Mouse (Mus musculus) embryonic facial prominence, embryonic 10.5 days (tissue): Measurements from ENCODE around the gene Ppy. TPM values are rescaled to one million over a fixed set of nuclear protein-coding genes. Genes with fewer than 3 reads are reported as not detected.
A peak's percentile ranks its signal among the peaks of the same experiment; 100 is the strongest.

ENCODE experiments used
- DNase-seq: peaks from one replicate; pipeline ENCODE4 v3.0.0-alpha.2; 2017; ENCODE audit warnings: low spot score
- H3K27ac ChIP-seq: fragments of 300-500 bp; sonication (generic); replicated peaks from 2 replicates; pipeline ENCODE4 v1.5.1; 2016; ENCODE audit warnings: mild to moderate bottlenecking
- H3K27me3 ChIP-seq: fragments of 300-500 bp; sonication (generic); replicated peaks from 2 replicates; pipeline ENCODE4 v1.6.1; 2016; ENCODE audit warnings: low read depth, mild to moderate bottlenecking; ENCODE audit not compliant: poor library complexity, severe bottlenecking
- H3K36me3 ChIP-seq: fragments of 300-500 bp; sonication (generic); replicated peaks from 2 replicates; pipeline ENCODE4 v1.6.1; 2016; ENCODE audit warnings: mild to moderate bottlenecking, moderate library complexity
- H3K4me1 ChIP-seq: fragments of 300-500 bp; sonication (generic); 2 replicates; pipeline ENCODE4 v1.6.1; 2016
- H3K4me3 ChIP-seq: fragments of 300-500 bp; sonication (generic); 2 replicates; pipeline ENCODE4 v1.5.1; 2016; ENCODE audit warnings: mild to moderate bottlenecking, moderate library complexity
- H3K9me3 ChIP-seq: fragments of 300-500 bp; sonication (generic); 2 replicates; pipeline ENCODE4 v1.6.1; 2016; ENCODE audit warnings: mild to moderate bottlenecking
- WGBS: fragments of 180-500 bp; shearing (Covaris S2); methylation state at CpG from one replicate; pipeline ENCODE4 v1.1.7; 2016; 5-methylcytosine and 5-hydroxymethylcytosine counted together
- polyA plus RNA-seq: library from polyadenylated mRNA; unstranded; fragments of >200 nt; fragmentation: Nextera tagmentation; extraction: Ambion mirVana; gene quantifications from 2 replicates; pipeline ENCODE4 v1.2.1, GENCODE M21; 2016

The Ppy gene
- not detected in 2 replicates for polyA plus RNA-seq

DNA sequence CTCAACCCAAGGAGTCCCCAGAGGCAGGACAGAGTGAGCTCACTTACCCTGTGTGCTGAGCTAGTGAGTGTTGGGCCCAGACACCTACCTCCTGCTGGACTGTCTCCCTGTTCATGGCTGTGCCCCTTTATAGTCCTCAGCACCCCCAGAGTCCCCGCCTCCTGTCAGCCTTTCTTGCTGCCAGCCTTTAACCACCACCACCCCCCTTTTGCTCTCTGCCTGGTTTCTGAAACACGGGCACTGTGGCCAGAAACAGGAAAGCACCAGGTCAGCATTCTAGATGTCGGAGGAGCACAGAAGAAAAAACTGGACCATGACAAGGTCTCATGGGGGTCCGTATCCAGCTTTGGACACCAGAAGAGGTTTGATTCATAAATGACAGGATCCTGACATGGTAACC is at the start of gene Ppy:
TSS of gene Ppy (minus strand) at position 101 of the 400 bp plus-strand sequence.
- H3K36me3 ChIP-seq: no peaks in the 10 kb centered on the region
- H3K27ac ChIP-seq: no peak within 1 kb of the TSS
- peaks cover 85% of the 10 kb centered on the region for H3K27me3 ChIP-seq
- 80% methylated on average over 4 of the region's 4 CpGs for WGBS
- no peak within 1 kb of the TSS for H3K4me3 ChIP-seq
- peaks cover 32% of the 10 kb centered on the region for H3K4me1 ChIP-seq
- DNase-seq: no peak
- no peaks in the 10 kb centered on the region for H3K9me3 ChIP-seq

DNA sequence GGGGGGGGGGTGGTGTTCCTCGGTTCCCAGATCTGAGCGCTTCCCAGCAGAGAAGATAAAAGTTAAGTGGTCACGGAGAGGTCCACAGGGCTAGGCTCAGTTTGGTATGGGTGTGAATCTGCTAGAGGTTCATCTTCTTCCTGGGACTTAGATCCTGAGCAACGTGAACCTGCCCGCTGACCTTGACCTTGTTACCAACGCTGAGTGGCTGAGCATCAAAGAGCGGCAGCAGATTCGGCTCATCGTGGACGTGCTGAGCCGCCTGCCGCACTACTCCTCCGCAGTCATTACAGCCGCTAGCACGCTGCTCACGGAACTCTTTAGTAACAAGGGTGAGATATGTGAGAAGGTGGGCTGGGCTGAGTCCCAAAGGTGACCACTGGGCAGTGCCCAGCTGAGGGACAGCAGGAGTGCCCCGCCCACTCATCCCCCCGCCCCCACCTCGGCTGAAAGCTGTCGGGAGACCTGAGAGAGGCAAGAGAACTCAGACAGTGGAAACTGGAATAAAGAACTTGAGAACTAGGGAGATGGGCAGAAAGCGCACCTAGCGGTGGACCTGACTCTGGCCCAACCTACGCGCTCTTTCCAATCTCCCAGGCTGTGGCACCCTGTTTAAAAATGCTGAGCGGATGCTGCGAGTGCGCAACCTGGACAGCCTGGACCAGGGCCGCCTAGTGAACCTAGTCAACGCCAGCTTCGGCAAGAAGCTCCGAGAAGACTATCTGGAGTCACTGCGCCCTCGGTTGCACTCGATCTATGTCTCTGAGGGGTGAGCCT is 46.3 kb upstream of the Ppy start:
- H3K4me3 ChIP-seq: peak overlapping the region; percentile 53
- WGBS: 14% methylated on average over 34 of the region's 34 CpGs
- DNase-seq: peak; percentile 47
- H3K36me3 ChIP-seq: peaks cover 4% of the 10 kb centered on the region
- H3K4me1 ChIP-seq: peaks cover 31% of the 10 kb centered on the region
- no peak overlapping the region for H3K27ac ChIP-seq
- no peaks in the 10 kb centered on the region for H3K9me3 ChIP-seq
- peaks cover 79% of the 10 kb centered on the region for H3K27me3 ChIP-seq

DNA sequence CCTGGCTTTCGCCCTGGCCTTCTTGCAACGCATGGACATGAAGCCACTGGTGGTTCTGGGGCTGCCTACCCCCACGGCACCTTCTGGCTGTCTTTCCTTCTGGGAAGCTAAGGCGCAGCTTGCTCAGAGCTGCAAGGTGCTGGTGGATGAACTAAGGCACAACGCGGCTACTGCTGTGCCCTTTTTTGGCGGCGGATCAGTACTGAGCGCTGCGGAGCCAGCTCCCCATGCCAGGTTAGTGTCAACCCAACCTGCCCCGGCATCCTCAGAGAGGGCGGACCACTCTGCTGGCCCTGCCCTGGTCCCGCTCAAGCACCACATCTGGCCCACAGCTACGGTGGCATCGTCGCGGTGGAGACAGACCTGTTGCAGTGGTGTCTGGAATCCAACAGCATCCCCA is 45.4 kb upstream of the Ppy start:
- Histone ChIP-seq H3K27ac (no peak overlapping the region), H3K9me3 (no peaks in the 10 kb centered on the region), H3K27me3 (peaks cover 83% of the 10 kb centered on the region), H3K36me3 (no peaks in the 10 kb centered on the region), H3K4me3 (peak overlapping the region; percentile 53), H3K4me1 (peaks cover 31% of the 10 kb centered on the region)
- DNase-seq: no peak
- 10% methylated on average over 17 of the region's 17 CpGs for WGBS

GRCm38 (mm10) chr11:102146005-102146404 is 44.9 kb upstream of the Ppy start:
- Histone ChIP-seq H3K36me3 (no peaks in the 10 kb centered on the region), H3K27ac (no peak overlapping the region), H3K27me3 (peaks cover 83% of the 10 kb centered on the region), H3K4me1 (peaks cover 31% of the 10 kb centered on the region), H3K9me3 (no peaks in the 10 kb centered on the region), H3K4me3 (peak overlapping the region; percentile 53)
- DNase-seq: peak; percentile 32
- WGBS: 5% methylated on average over 16 of the region's 16 CpGs

DNA sequence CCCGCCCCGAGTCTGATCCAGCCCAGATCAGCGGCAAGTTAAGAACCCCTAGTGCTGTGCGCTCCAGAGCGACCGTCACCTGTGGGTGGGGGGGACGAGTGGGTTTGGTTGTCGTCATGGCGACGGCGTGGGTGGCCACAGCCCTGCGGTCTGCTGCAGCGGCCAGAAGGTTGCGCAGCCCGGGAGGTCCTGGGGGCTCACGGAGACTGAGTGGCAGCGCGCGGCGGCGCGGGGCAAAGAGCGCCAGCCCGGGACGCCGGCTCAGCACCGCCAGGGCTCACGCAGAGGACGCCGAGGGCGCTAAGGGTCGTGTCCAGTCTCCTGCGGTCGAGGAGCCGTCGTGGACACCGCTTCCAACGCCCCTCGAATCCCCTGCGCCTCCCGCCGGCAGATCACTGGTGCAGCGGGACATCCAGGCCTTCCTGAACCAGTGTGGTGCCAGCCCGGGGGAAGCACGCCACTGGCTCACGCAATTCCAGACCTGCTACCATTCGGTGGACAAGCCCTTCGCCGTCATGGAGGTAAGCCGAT is 44.4 kb upstream of the Ppy start, which contains the start of gene Nags:
TSS of gene Nags (plus strand) at position 43 of the 531 bp plus-strand sequence.
- peaks cover 83% of the 10 kb centered on the region for H3K27me3 ChIP-seq
- WGBS: 1% methylated on average over 50 of the region's 50 CpGs
- H3K4me3 ChIP-seq: peak within 1 kb of the TSS; percentile 53
- DNase-seq: peak; percentile 57
- H3K4me1 ChIP-seq: peaks cover 31% of the 10 kb centered on the region
- H3K27ac ChIP-seq: no peak within 1 kb of the TSS; the same call in 1 of the 2 replicates
- H3K36me3 ChIP-seq: no peaks in the 10 kb centered on the region
- no peaks in the 10 kb centered on the region for H3K9me3 ChIP-seq

DNA sequence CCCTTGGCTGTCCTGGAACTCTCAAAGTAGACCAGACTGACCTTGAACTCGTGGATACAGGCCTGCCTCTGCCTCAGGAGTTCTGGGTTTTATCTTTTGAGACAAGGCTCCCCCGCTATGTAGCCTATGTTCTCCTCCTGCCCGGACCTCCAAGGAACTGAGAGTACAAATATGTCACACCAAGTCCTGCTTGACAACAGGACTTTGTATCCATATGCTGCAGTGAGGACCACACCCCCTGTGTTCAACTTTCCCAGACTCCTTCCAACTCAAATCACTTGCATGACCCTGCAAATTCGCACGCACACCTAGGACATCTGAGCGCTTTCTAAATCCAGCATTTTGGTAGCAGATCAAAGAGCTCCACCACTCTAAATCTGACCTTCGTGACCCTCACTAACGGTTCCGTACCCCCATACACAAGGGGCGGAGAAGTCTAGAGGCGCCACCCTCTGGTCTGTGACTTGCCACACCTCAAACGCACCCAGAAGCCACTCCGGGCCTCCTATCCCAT is 43.9 kb upstream of the Ppy start:
- no peak overlapping the region; the same call in 1 of the 2 replicates for H3K27ac ChIP-seq
- H3K36me3 ChIP-seq: no peaks in the 10 kb centered on the region
- peak overlapping the region; percentile 53 for H3K4me3 ChIP-seq
- no peak for DNase-seq
- peaks cover 31% of the 10 kb centered on the region for H3K4me1 ChIP-seq
- no peaks in the 10 kb centered on the region for H3K9me3 ChIP-seq
- WGBS: 24% methylated on average over 13 of the region's 13 CpGs
- H3K27me3 ChIP-seq: peaks cover 81% of the 10 kb centered on the region

GRCm38 (mm10) chr11:102142355-102142754 is 41.2 kb upstream of the Ppy start:
- no peaks in the 10 kb centered on the region for H3K9me3 ChIP-seq
- WGBS: 66% methylated on average over 7 of the region's 7 CpGs
- peaks cover 73% of the 10 kb centered on the region for H3K27me3 ChIP-seq
- peaks cover 26% of the 10 kb centered on the region for H3K4me1 ChIP-seq
- no peaks in the 10 kb centered on the region for H3K36me3 ChIP-seq
- H3K27ac ChIP-seq: no peak overlapping the region
- no peak for DNase-seq
- no peak overlapping the region for H3K4me3 ChIP-seq

DNA sequence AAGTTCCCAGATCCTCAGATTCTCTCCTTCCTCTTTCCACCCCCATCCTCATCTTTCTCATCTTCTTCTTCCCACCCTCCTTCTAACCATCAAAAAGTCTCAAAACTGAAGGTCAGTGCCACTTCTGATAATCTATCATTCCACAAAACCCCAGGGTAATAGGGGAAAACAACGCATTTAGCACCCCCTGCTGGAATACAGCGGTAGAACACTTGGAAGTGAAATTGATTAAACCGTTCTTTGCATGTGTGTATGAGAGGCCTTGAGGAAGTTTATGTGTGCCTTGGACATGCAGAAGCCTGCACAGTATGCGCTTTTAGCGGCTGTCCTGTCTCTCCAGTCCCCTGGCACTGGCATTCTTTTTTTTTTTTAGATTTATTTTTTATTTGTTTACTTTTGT is 39.4 kb upstream of the Ppy start:
- no peaks in the 10 kb centered on the region for H3K36me3 ChIP-seq
- 2% methylated on average over 5 of the region's 5 CpGs for WGBS

DNA sequence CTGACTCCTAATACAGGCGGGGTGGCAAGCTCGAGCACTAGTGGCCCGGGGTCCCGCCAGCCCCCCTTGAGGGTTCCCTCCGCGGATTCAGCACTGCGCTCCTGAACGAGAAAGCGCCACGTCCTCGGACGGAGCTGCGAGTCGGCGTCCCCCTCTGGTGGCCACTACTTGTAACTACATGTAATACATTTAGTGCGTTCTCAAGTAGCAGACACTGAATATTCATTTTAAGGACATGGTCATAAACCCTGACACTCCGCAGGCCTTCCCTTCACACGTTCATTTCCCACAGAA is 37.3 kb upstream of the Ppy start:
- Histone ChIP-seq H3K36me3 (no peaks in the 10 kb centered on the region), H3K27me3 (peaks cover 59% of the 10 kb centered on the region), H3K4me3 (peak overlapping the region; percentile 45), H3K9me3 (no peaks in the 10 kb centered on the region), H3K27ac (no peak overlapping the region), H3K4me1 (peaks cover 23% of the 10 kb centered on the region)
- under 1% methylated on average over 18 of the region's 18 CpGs for WGBS
- DNase-seq: peak; percentile 80

More for the DNA sequence above, 39.4 kb upstream of the Ppy start:
- peak; percentile 71 for DNase-seq
- Histone ChIP-seq H3K4me1 (peaks cover 12% of the 10 kb centered on the region), H3K27ac (no peak overlapping the region), H3K27me3 (peaks cover 66% of the 10 kb centered on the region), H3K9me3 (no peaks in the 10 kb centered on the region), H3K4me3 (no peak overlapping the region)

DNA sequence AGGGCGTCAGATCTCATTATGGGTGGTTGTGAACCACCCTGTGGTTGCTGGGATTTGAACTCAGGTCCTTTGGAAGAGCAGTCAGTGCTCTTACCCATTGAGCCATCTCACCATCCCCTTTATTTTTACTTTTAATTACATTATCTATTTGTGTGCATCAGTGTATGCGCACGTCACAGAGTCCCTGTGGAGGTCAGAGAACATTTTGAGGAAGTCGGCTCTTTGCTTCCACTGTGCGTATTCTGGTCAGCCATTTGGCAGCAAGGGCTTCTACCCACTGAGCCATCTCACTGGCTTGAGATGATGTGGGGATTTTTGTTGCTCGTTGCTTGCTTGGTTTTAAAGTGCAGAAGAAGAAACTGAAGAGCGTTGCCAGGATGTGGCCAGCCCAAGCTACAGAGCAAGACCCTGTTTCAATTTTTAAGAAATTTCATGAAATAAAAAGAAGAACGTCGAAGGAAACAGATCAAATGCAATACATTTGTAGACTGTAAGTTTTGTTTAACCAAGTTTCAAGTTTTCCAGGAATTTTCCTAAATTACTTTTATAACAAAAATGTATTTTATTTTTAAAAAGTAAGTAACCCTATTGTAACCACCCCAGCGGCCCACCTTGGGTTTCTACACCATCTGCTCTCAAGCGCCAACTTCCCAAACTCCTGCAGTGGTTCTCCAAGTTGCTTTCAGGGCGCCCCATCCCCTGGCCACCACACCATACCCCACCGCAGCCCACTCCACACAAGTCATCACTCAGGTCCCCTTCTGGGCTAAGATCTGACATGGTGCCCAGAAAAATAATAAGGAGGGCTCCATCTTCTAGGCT is 36.7 kb upstream of the Ppy start:
- 48% methylated on average over 13 of the region's 13 CpGs for whole genome bisulfite sequencing
- Histone ChIP-seq H3K4me1 (peaks cover 23% of the 10 kb centered on the region), H3K4me3 (peak overlapping the region; percentile 45), H3K27me3 (peaks cover 54% of the 10 kb centered on the region), H3K27ac (no peak overlapping the region), H3K9me3 (no peaks in the 10 kb centered on the region), H3K36me3 (no peaks in the 10 kb centered on the region)
- DNase-seq: no peak

GRCm38 (mm10) chr11:102134516-102134915 is 33.4 kb upstream of the Ppy start:
- Histone ChIP-seq H3K36me3 (no peaks in the 10 kb centered on the region), H3K27ac (no peak overlapping the region), H3K4me3 (no peak overlapping the region), H3K9me3 (no peaks in the 10 kb centered on the region), H3K27me3 (peaks cover 40% of the 10 kb centered on the region), H3K4me1 (peaks cover 23% of the 10 kb centered on the region)
- no peak for DNase-seq
- WGBS: 30% methylated on average over 4 of the region's 4 CpGs

GRCm38 (mm10) chr11:102117386-102117785 is 16.3 kb upstream of the Ppy start:
- no peak for DNase-seq
- Histone ChIP-seq H3K27ac (no peak overlapping the region), H3K9me3 (peaks cover 4% of the 10 kb centered on the region; the same call in 1 of the 2 replicates), H3K4me1 (no peaks in the 10 kb centered on the region), H3K4me3 (no peak overlapping the region), H3K27me3 (no peaks in the 10 kb centered on the region), H3K36me3 (no peaks in the 10 kb centered on the region)
- 80% methylated on average over 6 of the region's 6 CpGs for WGBS
